Mouse (Mus musculus) kidney, embryonic 16.5 days (tissue): ENCODE data around the gene Zfp59. TPM values are rescaled to one million over a fixed set of nuclear protein-coding genes. Genes with fewer than 3 reads are reported as not detected.
"Not testable (repeated sequence)": the region's sequence is repeated elsewhere in the genome, so short reads cannot be mapped to it uniquely, and the experiment has no call there.

Source experiments
- ATAC-seq: fragments of 200-750 bp; cut with Nextera tagmentation; 2 replicates; pipeline ENCODE4 v1.8.0; 2017; ENCODE audit warnings: moderate TSS enrichment; ENCODE audit not compliant: low FRiP score, low TSS enrichment
- H3K27ac ChIP-seq: fragments of 300-500 bp; sonication (generic); 2 replicates; pipeline ENCODE4 v1.5.1; 2014; ENCODE audit warnings: low read length
- H3K27me3 ChIP-seq: fragments of 300-500 bp; sonication (generic); 2 replicates; pipeline ENCODE4 v1.6.1; 2014; ENCODE audit warnings: low read length, control low read depth, mixed read lengths; ENCODE audit not compliant: insufficient read depth
- H3K36me3 ChIP-seq: fragments of 300-500 bp; sonication (generic); 2 replicates; pipeline ENCODE4 v1.6.1; 2014; ENCODE audit warnings: low read length, control low read depth, mixed read lengths; ENCODE audit not compliant: insufficient read depth
- H3K4me1 ChIP-seq: fragments of 300-500 bp; sonication (generic); 2 replicates; pipeline ENCODE4 v1.6.1; 2014; ENCODE audit warnings: low read length, control low read depth, mixed read lengths; ENCODE audit not compliant: insufficient read depth
- H3K4me2 ChIP-seq: fragments of 300-500 bp; sonication (generic); replicated peaks from 2 replicates; pipeline ENCODE4 v1.6.1; 2014; ENCODE audit warnings: low read depth, low read length
- H3K4me3 ChIP-seq: fragments of 300-500 bp; sonication (generic); 2 replicates; pipeline ENCODE4 v1.5.1; 2014; ENCODE audit warnings: mild to moderate bottlenecking, low read length
- H3K9ac ChIP-seq: fragments of 300-500 bp; sonication (generic); replicated peaks from 2 replicates; pipeline ENCODE4 v1.6.1; 2014; ENCODE audit warnings: low read length
- H3K9me3 ChIP-seq: fragments of 300-500 bp; sonication (generic); 2 replicates; pipeline ENCODE4 v1.6.1; 2016; ENCODE audit warnings: low read length, control low read depth
- WGBS: fragments of 180-500 bp; shearing (Covaris S2); extraction: QIAGEN DNeasy Blood & Tissue Kit; methylation state at CpG from one replicate; pipeline ENCODE4 v1.1.7; 2014; 5-methylcytosine and 5-hydroxymethylcytosine counted together
- polyA plus RNA-seq: library from polyadenylated mRNA; unstranded; fragments of >200 nt; fragmentation: Nextera tagmentation; extraction: Ambion mirVana; gene quantifications from 2 replicates; pipeline ENCODE4 v1.2.1, GENCODE M21; 2015

The Zfp59 gene
- polyA plus RNA-seq, 1 experiment from 2014 or later: 9.6 TPM

GRCm38 (mm10) chr7:27807305-27807704 lies 31.1 kb upstream of the Zfp59 start:
- H3K27me3 ChIP-seq, H3K9ac ChIP-seq, H3K4me3 ChIP-seq, H3K9me3 ChIP-seq, H3K27ac ChIP-seq, ATAC-seq, H3K4me2 ChIP-seq, H3K4me1 ChIP-seq: not testable (repeated sequence)
- WGBS: 80% methylated on average over 7 of the region's 7 CpGs
- peaks cover 24% of the 10 kb centered on the region for H3K36me3 ChIP-seq

- Histone ChIP-seq H3K9ac (no peak overlapping the region), H3K4me2 (no peak overlapping the region), H3K4me1 (no peaks in the 10 kb centered on the region), H3K4me3 (no peak overlapping the region), H3K27me3 (no peaks in the 10 kb centered on the region), H3K36me3 (peaks cover 32% of the 10 kb centered on the region), H3K27ac (no peak overlapping the region), H3K9me3 (no peaks in the 10 kb centered on the region)
- no peak for ATAC-seq
- WGBS: 96% methylated on average over 7 of the region's 7 CpGs
Observed at GRCm38 (mm10) chr7:27818526-27819110, 19.8 kb upstream of the Zfp59 start.

GRCm38 (mm10) chr7:27822611-27823010 lies 15.8 kb upstream of the Zfp59 start:
- ATAC-seq: no peak

GRCm38 (mm10) chr7:27834131-27834530 lies 4.3 kb upstream of the Zfp59 start:
- H3K4me3 ChIP-seq: no peak overlapping the region
- no peaks in the 10 kb centered on the region for H3K9me3 ChIP-seq
- H3K27ac ChIP-seq: no peak overlapping the region
- no peaks in the 10 kb centered on the region for H3K36me3 ChIP-seq
- no peak overlapping the region for H3K9ac ChIP-seq
- H3K4me2 ChIP-seq: no peak overlapping the region
- 95% methylated on average over 2 of the region's 2 CpGs for WGBS
- H3K4me1 ChIP-seq: 0 out of 2 replicates have a peak, but pooled peaks cover 2% of the 10 kb centered on the region
- no peak for ATAC-seq
- no peaks in the 10 kb centered on the region for H3K27me3 ChIP-seq

More at GRCm38 (mm10) chr7:27822611-27823010, 15.8 kb upstream of the Zfp59 start:
- Histone ChIP-seq H3K9ac (no peak overlapping the region), H3K27me3 (no peaks in the 10 kb centered on the region), H3K4me3 (no peak overlapping the region), H3K36me3 (peaks cover 25% of the 10 kb centered on the region), H3K27ac (no peak overlapping the region), H3K4me2 (no peak overlapping the region), H3K9me3 (0 out of 2 replicates have a peak, but pooled peaks cover 6% of the 10 kb centered on the region), H3K4me1 (no peaks in the 10 kb centered on the region)

GRCm38 (mm10) chr7:27837896-27838295 lies 511 bp upstream of the Zfp59 start:
- H3K9ac ChIP-seq: peak overlapping the region; percentile 65
- H3K9me3 ChIP-seq: no peaks in the 10 kb centered on the region
- no peaks in the 10 kb centered on the region for H3K36me3 ChIP-seq
- H3K27ac ChIP-seq: peak overlapping the region; percentile 75
- 0 out of 2 replicates have a peak, but pooled peaks have one; percentile 43 for ATAC-seq
- peak overlapping the region; percentile 58 for H3K4me3 ChIP-seq
- WGBS: 24% methylated on average over 6 of the region's 6 CpGs
- H3K4me2 ChIP-seq: peak overlapping the region; percentile 56
- H3K4me1 ChIP-seq: 0 out of 2 replicates have a peak, but pooled peaks cover 3% of the 10 kb centered on the region
- no peaks in the 10 kb centered on the region for H3K27me3 ChIP-seq

GRCm38 (mm10) chr7:27839596-27839995 lies 1.2 kb downstream of the Zfp59 start:
- no peak overlapping the region for H3K27ac ChIP-seq
- no peak overlapping the region for H3K4me2 ChIP-seq
- H3K4me3 ChIP-seq: no peak overlapping the region
- no peak for ATAC-seq
- no peak overlapping the region for H3K9ac ChIP-seq
- H3K36me3 ChIP-seq: peaks cover 3% of the 10 kb centered on the region; the same call in 1 of the 2 replicates
- H3K4me1 ChIP-seq: 0 out of 2 replicates have a peak, but pooled peaks cover 3% of the 10 kb centered on the region
- H3K9me3 ChIP-seq: no peaks in the 10 kb centered on the region
- no peaks in the 10 kb centered on the region for H3K27me3 ChIP-seq
- 96% methylated on average over 7 of the region's 7 CpGs for WGBS

- Histone ChIP-seq H3K4me2 (no peak overlapping the region), H3K9ac (no peak overlapping the region), H3K27me3 (no peaks in the 10 kb centered on the region), H3K9me3 (no peaks in the 10 kb centered on the region), H3K4me3 (no peak overlapping the region), H3K4me1 (0 out of 2 replicates have a peak, but pooled peaks cover 3% of the 10 kb centered on the region), H3K27ac (no peak overlapping the region), H3K36me3 (peaks cover 8% of the 10 kb centered on the region)
- WGBS: 92% methylated on average over 6 of the region's 6 CpGs
- no peak for ATAC-seq
Observed at GRCm38 (mm10) chr7:27840104-27840503, 1.7 kb downstream of the Zfp59 start.

GRCm38 (mm10) chr7:27857227-27857626 lies 18.8 kb downstream of the Zfp59 start, which contains the start of gene Zfp607a:
Gene Zfp607a, plus strand, starts transcription at chr7:27857527.
- Histone ChIP-seq H3K27ac (no peak within 1 kb of the TSS), H3K27me3 (no peaks in the 10 kb centered on the region), H3K9me3 (no peaks in the 10 kb centered on the region), H3K36me3 (peaks cover 12% of the 10 kb centered on the region), H3K4me1 (peaks cover 6% of the 10 kb centered on the region; the same call in 1 of the 2 replicates), H3K9ac (no peak within 1 kb of the TSS), H3K4me2 (no peak within 1 kb of the TSS), H3K4me3 (no peak within 1 kb of the TSS)
- WGBS: 93% methylated on average over 1 of the region's 1 CpGs
- ATAC-seq: no peak

- peak overlapping the region; percentile 58 for H3K4me2 ChIP-seq
- WGBS: 28% methylated on average over 10 of the region's 10 CpGs
- peak; percentile 18 for ATAC-seq
- peaks cover 6% of the 10 kb centered on the region; the same call in 1 of the 2 replicates for H3K4me1 ChIP-seq
- peak overlapping the region; percentile 76 for H3K9ac ChIP-seq
- peak overlapping the region; percentile 70 for H3K4me3 ChIP-seq
- no peaks in the 10 kb centered on the region for H3K9me3 ChIP-seq
- H3K27ac ChIP-seq: peak overlapping the region; percentile 83
- H3K36me3 ChIP-seq: peaks cover 10% of the 10 kb centered on the region; the same call in 1 of the 2 replicates
- H3K27me3 ChIP-seq: no peaks in the 10 kb centered on the region
Observed at GRCm38 (mm10) chr7:27859301-27860251, 21.2 kb downstream of the Zfp59 start.
